Mouse (Mus musculus) kidney, embryonic 14.5 days (tissue): Measurements from ENCODE around the gene Cenpl. TPM values are rescaled to one million over a fixed set of nuclear protein-coding genes. Genes with fewer than 3 reads are reported as not detected.
A peak's percentile ranks its signal among the peaks of the same experiment; 100 is the strongest.

Experiments used
- ATAC-seq: fragments of 200-750 bp; cut with Nextera tagmentation; 2 replicates; pipeline ENCODE4 v1.8.0; 2017; ENCODE audit warnings: moderate number of reproducible peaks, mild to moderate bottlenecking, moderate TSS enrichment, moderate library complexity; ENCODE audit not compliant: low FRiP score, low TSS enrichment
- H3K27ac ChIP-seq: fragments of 300-500 bp; sonication (generic); 2 replicates; pipeline ENCODE4 v1.5.1; 2014; ENCODE audit warnings: low read depth, mild to moderate bottlenecking, low read length, moderate library complexity, mixed read lengths
- H3K27me3 ChIP-seq: fragments of 300-500 bp; sonication (generic); 2 replicates; pipeline ENCODE4 v1.6.1; 2014; ENCODE audit warnings: mild to moderate bottlenecking, low read length; ENCODE audit not compliant: control insufficient read depth, insufficient read depth
- H3K36me3 ChIP-seq: fragments of 300-500 bp; sonication (generic); 2 replicates; pipeline ENCODE4 v1.6.1; 2014; ENCODE audit warnings: low read length, mixed read lengths; ENCODE audit not compliant: control insufficient read depth, insufficient read depth
- H3K4me1 ChIP-seq: fragments of 300-500 bp; sonication (generic); 2 replicates; pipeline ENCODE4 v1.6.1; 2014; ENCODE audit warnings: low read length, mixed read lengths; ENCODE audit not compliant: control insufficient read depth, insufficient read depth
- H3K4me2 ChIP-seq: fragments of 300-500 bp; sonication (generic); replicated peaks from 2 replicates; pipeline ENCODE4 v1.6.1; 2014; ENCODE audit warnings: low read depth, mild to moderate bottlenecking, low read length
- H3K4me3 ChIP-seq: fragments of 300-500 bp; sonication (generic); 2 replicates; pipeline ENCODE4 v1.5.1; 2014; ENCODE audit warnings: mild to moderate bottlenecking, low read length
- H3K9ac ChIP-seq: fragments of 300-500 bp; sonication (generic); 2 replicates; pipeline ENCODE4 v1.6.1; 2014; ENCODE audit warnings: low read depth, mild to moderate bottlenecking, low read length, moderate library complexity
- H3K9me3 ChIP-seq: fragments of 300-500 bp; sonication (generic); 2 replicates; pipeline ENCODE4 v1.6.1; 2016; ENCODE audit warnings: low read length; ENCODE audit not compliant: control insufficient read depth
- WGBS: fragments of 180-500 bp; shearing (Covaris S2); extraction: QIAGEN DNeasy Blood & Tissue Kit; methylation state at CpG from one replicate; pipeline ENCODE4 v1.1.7; 2014; 5-methylcytosine and 5-hydroxymethylcytosine counted together
- polyA plus RNA-seq: library from polyadenylated mRNA; unstranded; fragments of >200 nt; fragmentation: Nextera tagmentation; extraction: Ambion mirVana; gene quantifications from 2 replicates; pipeline ENCODE4 v1.2.1, GENCODE M21; 2014

Gene Cenpl
- polyA plus RNA-seq, 1 experiment from 2014 or later, result 32.7 TPM

DNA sequence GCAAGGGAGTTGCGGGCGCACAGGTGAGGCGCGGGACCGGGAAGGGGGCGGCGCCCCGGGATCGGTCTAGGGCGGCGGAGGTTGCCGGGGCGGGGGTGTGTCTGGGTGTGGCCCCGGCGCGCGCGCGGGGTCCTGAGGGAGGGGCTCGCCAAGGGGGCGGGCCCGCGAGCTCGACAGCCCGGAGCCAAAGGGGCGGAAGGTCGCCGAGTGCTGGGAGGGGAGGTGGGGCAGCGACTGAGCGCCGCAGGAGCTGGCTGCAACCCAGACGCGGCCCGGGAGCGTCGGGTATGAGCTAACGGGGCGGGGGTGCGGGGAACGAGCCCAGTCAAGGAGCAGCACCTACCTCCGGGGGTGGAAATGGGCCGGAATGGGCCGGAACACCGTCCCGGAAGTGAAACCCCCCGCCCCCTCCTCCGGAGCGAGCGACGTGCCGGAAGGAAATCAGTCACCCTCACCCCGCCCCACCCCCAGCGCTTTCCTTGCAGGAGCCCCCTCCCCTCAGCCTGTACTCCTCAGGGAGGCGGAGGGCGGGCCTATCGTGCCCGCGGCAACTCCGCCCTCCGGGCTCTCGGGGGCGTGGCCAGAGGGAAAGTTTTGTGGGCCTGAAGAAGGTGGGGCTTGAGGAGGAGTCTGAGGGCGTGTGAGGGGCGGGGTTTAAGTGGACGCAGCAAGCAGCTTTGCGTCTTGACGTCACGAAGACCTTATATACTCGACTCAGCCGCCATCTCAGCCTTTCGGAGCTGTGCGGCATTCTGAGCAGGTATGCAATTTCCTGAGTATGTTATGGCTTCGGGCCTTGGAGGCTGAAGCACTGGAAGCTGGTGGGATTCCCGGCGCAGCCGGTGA is 35.9 kb upstream of the Cenpl start, which contains the start of gene Zbtb37:
TSS of gene Zbtb37 (minus strand) at position 415 of the 846 bp plus-strand sequence.
- WGBS, result under 1% methylated on average over 74 of the region's 76 CpGs
- Histone ChIP-seq H3K4me3 (peak within 1 kb of the TSS; percentile 92), H3K27me3 (no peaks in the 10 kb centered on the region), H3K27ac (peak within 1 kb of the TSS; percentile 91), H3K4me2 (peak within 1 kb of the TSS; percentile 82), H3K9ac (peak within 1 kb of the TSS; percentile 97), H3K9me3 (no peaks in the 10 kb centered on the region), H3K36me3 (peaks cover 62% of the 10 kb centered on the region), H3K4me1 (peaks cover 2% of the 10 kb centered on the region; the same call in 1 of the 2 replicates)
- peak; percentile 92 for ATAC-seq

GRCm38 (mm10) chr1:161035281-161035785 is 35.2 kb upstream of the Cenpl start:
- Histone ChIP-seq H3K27ac (peak overlapping the region; percentile 91), H3K9ac (peak overlapping the region; percentile 97), H3K27me3 (no peaks in the 10 kb centered on the region), H3K9me3 (no peaks in the 10 kb centered on the region), H3K4me3 (peak overlapping the region; percentile 92), H3K4me1 (peaks cover 2% of the 10 kb centered on the region; the same call in 1 of the 2 replicates), H3K4me2 (peak overlapping the region; percentile 82), H3K36me3 (peaks cover 59% of the 10 kb centered on the region)
- under 1% methylated on average over 14 of the region's 14 CpGs for WGBS
- ATAC-seq, result peak; percentile 5; the same call in 1 of the 2 replicates

DNA sequence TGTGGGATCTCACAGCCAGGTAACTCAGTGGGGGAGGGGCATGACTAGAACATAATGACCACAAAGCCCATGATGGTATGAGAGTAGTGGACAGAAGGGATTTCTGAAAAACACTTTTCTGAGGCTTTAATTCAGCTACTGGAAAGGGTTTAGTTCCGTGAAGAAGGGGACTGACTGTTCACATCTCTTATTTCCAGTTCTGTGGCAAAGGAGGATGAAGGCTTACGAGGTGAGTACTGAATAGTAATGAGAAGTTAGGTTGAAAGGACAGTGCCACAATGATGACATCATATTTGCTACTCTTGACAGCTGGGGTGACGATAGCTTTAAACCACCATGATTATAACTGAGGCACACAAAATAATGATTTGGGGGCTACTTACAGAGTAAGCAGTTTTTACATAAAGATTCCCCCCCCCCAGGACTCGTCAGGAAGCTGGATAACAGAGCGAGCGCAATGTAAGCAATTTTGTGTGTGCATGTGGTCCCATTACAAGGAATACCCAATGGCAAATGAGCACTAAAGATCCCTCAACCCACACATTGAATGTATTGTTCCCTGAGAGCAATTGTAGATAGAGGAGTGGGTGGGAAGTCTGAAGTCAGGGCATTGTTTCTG is 34.6 kb upstream of the Cenpl start:
- H3K27me3 ChIP-seq, result no peaks in the 10 kb centered on the region
- H3K4me2 ChIP-seq, result peak overlapping the region; percentile 82
- no peak for ATAC-seq
- H3K4me1 ChIP-seq, result peaks cover 2% of the 10 kb centered on the region; the same call in 1 of the 2 replicates
- WGBS, result 0% methylated on average over 6 of the region's 6 CpGs
- H3K27ac ChIP-seq, result peak overlapping the region; percentile 91
- peak overlapping the region; percentile 92 for H3K4me3 ChIP-seq
- H3K9ac ChIP-seq, result peak overlapping the region; percentile 97
- no peaks in the 10 kb centered on the region for H3K9me3 ChIP-seq
- H3K36me3 ChIP-seq, result peaks cover 59% of the 10 kb centered on the region

DNA sequence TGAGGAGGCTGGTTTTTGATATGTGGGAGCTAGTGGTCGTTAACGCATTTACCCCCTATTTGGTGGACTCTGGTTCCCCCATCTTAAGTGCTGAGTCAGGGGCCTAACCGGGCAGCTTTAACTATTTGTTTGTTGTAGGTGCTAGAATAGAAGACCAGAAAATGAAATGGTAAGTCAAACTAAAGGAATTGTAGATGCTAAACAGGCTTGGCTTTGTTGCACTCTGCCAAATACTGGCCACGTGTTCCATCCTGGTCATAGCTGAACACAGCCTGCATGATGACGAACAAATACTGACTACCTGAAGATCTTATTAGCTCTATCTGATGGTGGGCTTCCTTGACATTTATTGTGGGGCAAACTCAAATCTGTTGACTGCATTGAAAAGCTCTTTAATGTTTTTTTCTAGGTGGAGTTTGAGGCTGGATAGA is 34.1 kb upstream of the Cenpl start:
- ATAC-seq, result no peak
- H3K36me3 ChIP-seq, result peaks cover 57% of the 10 kb centered on the region
- 0% methylated on average over 5 of the region's 5 CpGs for WGBS

DNA sequence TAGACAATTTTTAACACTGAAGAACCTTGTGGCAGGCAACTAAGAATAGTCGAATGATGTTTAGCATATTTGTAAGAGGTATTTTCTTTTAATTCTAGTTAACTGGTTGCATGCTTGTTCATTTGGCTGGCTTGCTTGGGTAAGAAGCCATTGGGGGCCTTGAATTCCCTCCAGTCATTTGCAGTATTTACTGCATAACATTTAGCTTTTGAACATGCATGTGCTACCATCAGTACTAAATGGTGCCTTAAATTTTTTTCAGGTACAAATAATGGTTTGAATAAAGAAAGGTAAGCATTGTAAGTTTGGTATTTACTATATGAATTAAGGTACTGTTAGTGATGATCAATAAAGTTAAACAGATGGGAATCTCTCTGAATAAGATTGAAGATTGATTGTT is 33.5 kb upstream of the Cenpl start:
- H3K4me3 ChIP-seq, result peak overlapping the region; percentile 92
- H3K4me2 ChIP-seq, result peak overlapping the region; percentile 82
- peak overlapping the region; percentile 97 for H3K9ac ChIP-seq
- peaks cover 2% of the 10 kb centered on the region; the same call in 1 of the 2 replicates for H3K4me1 ChIP-seq
- peaks cover 55% of the 10 kb centered on the region for H3K36me3 ChIP-seq
- H3K27ac ChIP-seq, result peak overlapping the region; percentile 91; the same call in 1 of the 2 replicates
- WGBS, result 6% methylated on average over 1 of the region's 1 CpGs
- no peaks in the 10 kb centered on the region for H3K9me3 ChIP-seq
- ATAC-seq, result no peak
- no peaks in the 10 kb centered on the region for H3K27me3 ChIP-seq

More for the DNA sequence above, 34.1 kb upstream of the Cenpl start:
- H3K27me3 ChIP-seq, result no peaks in the 10 kb centered on the region
- H3K27ac ChIP-seq, result peak overlapping the region; percentile 91
- peaks cover 2% of the 10 kb centered on the region; the same call in 1 of the 2 replicates for H3K4me1 ChIP-seq
- H3K9me3 ChIP-seq, result no peaks in the 10 kb centered on the region
- H3K4me2 ChIP-seq, result peak overlapping the region; percentile 82
- H3K4me3 ChIP-seq, result peak overlapping the region; percentile 92
- peak overlapping the region; percentile 97 for H3K9ac ChIP-seq

GRCm38 (mm10) chr1:161037599-161037998 is 32.9 kb upstream of the Cenpl start:
- H3K9me3 ChIP-seq, result no peaks in the 10 kb centered on the region
- H3K27me3 ChIP-seq, result no peaks in the 10 kb centered on the region
- no peak overlapping the region for H3K27ac ChIP-seq
- peak overlapping the region; percentile 97 for H3K9ac ChIP-seq
- peak overlapping the region; percentile 82 for H3K4me2 ChIP-seq
- no peak for ATAC-seq
- peaks cover 2% of the 10 kb centered on the region; the same call in 1 of the 2 replicates for H3K4me1 ChIP-seq
- H3K4me3 ChIP-seq, result peak overlapping the region; percentile 92
- 12% methylated on average over 3 of the region's 3 CpGs for WGBS
- peaks cover 52% of the 10 kb centered on the region for H3K36me3 ChIP-seq

GRCm38 (mm10) chr1:161038004-161038403 is 32.5 kb upstream of the Cenpl start:
- H3K27ac ChIP-seq, result no peak overlapping the region
- 29% methylated on average over 3 of the region's 3 CpGs for WGBS
- H3K4me3 ChIP-seq, result peak overlapping the region; percentile 92; the same call in 1 of the 2 replicates

GRCm38 (mm10) chr1:161038968-161039721 is 31.4 kb upstream of the Cenpl start:
- no peaks in the 10 kb centered on the region for H3K9me3 ChIP-seq
- H3K27ac ChIP-seq, result 0 out of 2 replicates have a peak overlapping the region, but pooled peaks have one; percentile 5
- no peak overlapping the region for H3K9ac ChIP-seq
- peaks cover 2% of the 10 kb centered on the region; the same call in 1 of the 2 replicates for H3K4me1 ChIP-seq
- H3K27me3 ChIP-seq, result no peaks in the 10 kb centered on the region
- no peak; the same call in 1 of the 2 replicates for ATAC-seq
- H3K4me2 ChIP-seq, result no peak overlapping the region
- H3K36me3 ChIP-seq, result peaks cover 62% of the 10 kb centered on the region
- no peak overlapping the region for H3K4me3 ChIP-seq
- WGBS, result 17% methylated on average over 3 of the region's 3 CpGs

More at GRCm38 (mm10) chr1:161038004-161038403, 32.5 kb upstream of the Cenpl start:
- Histone ChIP-seq H3K4me1 (peaks cover 2% of the 10 kb centered on the region; the same call in 1 of the 2 replicates), H3K9ac (peak overlapping the region; percentile 97), H3K9me3 (no peaks in the 10 kb centered on the region), H3K27me3 (no peaks in the 10 kb centered on the region), H3K4me2 (peak overlapping the region; percentile 82), H3K36me3 (peaks cover 52% of the 10 kb centered on the region)
- no peak for ATAC-seq
